Mouse (Mus musculus): ENCODE measurements around the gene Tkt. TPM values are rescaled to one million over a fixed set of nuclear protein-coding genes. Genes with fewer than 3 reads are reported as not detected.

Tkt gene
- polyA plus RNA-seq, 1 experiment, result 219 TPM

DNA sequence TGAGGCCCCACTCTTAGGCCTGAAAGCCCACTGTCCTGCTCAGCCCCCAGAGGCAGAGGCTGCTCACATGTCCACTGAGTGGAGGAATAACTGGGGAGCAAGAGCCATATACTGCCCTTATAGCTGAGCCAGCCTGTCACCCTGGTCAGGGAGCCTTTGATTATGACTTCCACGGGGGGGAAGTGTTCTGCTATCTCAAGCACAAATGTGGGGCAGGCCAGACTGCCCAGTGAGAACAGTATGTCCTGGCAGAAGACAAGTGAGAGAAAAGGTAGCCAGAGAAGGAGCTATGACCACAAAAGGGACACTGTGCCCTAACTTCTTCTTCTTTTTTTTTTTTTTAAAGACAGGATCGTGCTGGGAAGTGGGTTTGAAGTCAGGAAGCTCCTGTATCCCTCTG is 49.0 kb downstream of the Tkt start:
- no peak overlapping the region for H3K27ac ChIP-seq (ENCODE audit: insufficient read depth, low read depth, low read length)
- WGBS, result 73% methylated on average over 2 of the region's 2 CpGs
- no peak overlapping the region for H3K4me3 ChIP-seq (ENCODE audit: insufficient read depth, low read depth, low read length)
- peaks cover 13% of the 10 kb centered on the region for H3K4me1 ChIP-seq (ENCODE audit: control insufficient read depth, insufficient read depth, low read length)
- no peak for TF ChIP-seq CTCF (IDR thresholded peaks at IDR 0.05; ENCODE audit: insufficient read depth, low read depth, low read length)
- no peak for TF ChIP-seq POLR2A (IDR thresholded peaks at IDR 0.05; ENCODE audit: insufficient read depth, low read depth, low read length)

- TF ChIP-seq CTCF (IDR thresholded peaks at IDR 0.05; ENCODE audit: insufficient read depth, low read depth, low read length) (no peak), POLR2A (IDR thresholded peaks at IDR 0.05; ENCODE audit: insufficient read depth, low read depth, low read length) (no peak)
- Histone ChIP-seq H3K4me3 (ENCODE audit: insufficient read depth, low read depth, low read length) (no peak overlapping the region), H3K27ac (ENCODE audit: insufficient read depth, low read depth, low read length) (no peak overlapping the region), H3K4me1 (ENCODE audit: control insufficient read depth, insufficient read depth, low read length) (no peaks in the 10 kb centered on the region; the same call in 1 of the 2 replicates)
- 85% methylated on average over 5 of the region's 5 CpGs for WGBS
Measured at GRCm38 (mm10) chr14:30606817-30607216, 58.7 kb downstream of the Tkt start.

DNA sequence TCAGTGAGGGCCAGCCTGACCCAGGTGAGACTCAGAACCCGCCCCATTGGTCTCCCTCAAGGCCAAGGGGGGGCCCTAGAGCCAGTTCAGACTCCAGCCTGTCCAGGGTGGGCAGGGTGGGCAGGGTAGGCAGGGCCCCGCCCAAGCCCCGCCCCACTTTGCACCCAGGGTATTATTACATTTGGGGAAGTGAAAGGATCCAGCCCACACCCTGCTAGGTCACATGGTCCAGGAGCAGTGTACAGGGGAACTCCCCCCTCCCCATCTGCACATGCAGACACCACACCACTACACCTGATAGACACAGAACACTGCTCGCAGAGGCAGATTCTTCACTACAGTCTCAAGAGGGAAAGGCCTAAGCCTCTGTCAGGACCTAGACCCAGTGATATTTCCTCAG is 59.5 kb downstream of the Tkt start:
- Histone ChIP-seq H3K27ac (ENCODE audit: insufficient read depth, low read depth, low read length) (no peak overlapping the region), H3K4me1 (ENCODE audit: control insufficient read depth, insufficient read depth, low read length) (no peaks in the 10 kb centered on the region; the same call in none of the 2 replicates), H3K4me3 (ENCODE audit: insufficient read depth, low read depth, low read length) (no peak overlapping the region)
- WGBS, result 80% methylated on average over 4 of the region's 4 CpGs
- TF ChIP-seq POLR2A (IDR thresholded peaks at IDR 0.05; ENCODE audit: insufficient read depth, low read depth, low read length) (no peak), CTCF (IDR thresholded peaks at IDR 0.05; ENCODE audit: insufficient read depth, low read depth, low read length) (no peak)

GRCm38 (mm10) chr14:30608176-30608575 is 60.0 kb downstream of the Tkt start:
- no peak overlapping the region for H3K27ac ChIP-seq (ENCODE audit: insufficient read depth, low read depth, low read length)
- 85% methylated on average over 6 of the region's 6 CpGs for WGBS
- no peaks in the 10 kb centered on the region; the same call in none of the 2 replicates for H3K4me1 ChIP-seq (ENCODE audit: control insufficient read depth, insufficient read depth, low read length)
- H3K4me3 ChIP-seq (ENCODE audit: insufficient read depth, low read depth, low read length), result no peak overlapping the region
- TF ChIP-seq CTCF (IDR thresholded peaks at IDR 0.05; ENCODE audit: insufficient read depth, low read depth, low read length) (no peak), POLR2A (IDR thresholded peaks at IDR 0.05; ENCODE audit: insufficient read depth, low read depth, low read length) (no peak)

DNA sequence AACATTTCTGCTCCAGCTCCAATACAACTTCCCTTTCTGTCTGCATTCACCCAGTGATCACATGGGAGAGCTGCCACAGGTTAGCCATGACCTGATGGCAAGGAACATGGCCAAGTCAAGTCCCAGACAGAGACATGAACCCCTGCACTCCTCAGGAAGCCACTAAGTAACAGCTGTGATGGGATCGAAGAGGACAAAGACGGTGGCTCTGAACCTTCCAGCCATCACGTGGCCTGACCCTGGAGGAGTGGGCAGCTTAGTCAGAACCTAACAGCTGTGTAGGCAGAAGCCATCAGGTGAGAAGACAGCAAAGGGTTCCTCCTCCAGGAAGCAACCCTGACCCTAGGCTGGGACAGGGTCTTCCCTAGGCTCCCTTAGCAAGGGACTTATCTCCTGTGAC is 61.3 kb downstream of the Tkt start:
- no peaks in the 10 kb centered on the region; the same call in none of the 2 replicates for H3K4me1 ChIP-seq (ENCODE audit: control insufficient read depth, insufficient read depth, low read length)
- no peak overlapping the region for H3K27ac ChIP-seq (ENCODE audit: insufficient read depth, low read depth, low read length)
- no peak for TF ChIP-seq CTCF (IDR thresholded peaks at IDR 0.05; ENCODE audit: insufficient read depth, low read depth, low read length)
- no peak for TF ChIP-seq POLR2A (IDR thresholded peaks at IDR 0.05; ENCODE audit: insufficient read depth, low read depth, low read length)
- no peak overlapping the region for H3K4me3 ChIP-seq (ENCODE audit: insufficient read depth, low read depth, low read length)
- WGBS, result 100% methylated on average over 3 of the region's 3 CpGs

DNA sequence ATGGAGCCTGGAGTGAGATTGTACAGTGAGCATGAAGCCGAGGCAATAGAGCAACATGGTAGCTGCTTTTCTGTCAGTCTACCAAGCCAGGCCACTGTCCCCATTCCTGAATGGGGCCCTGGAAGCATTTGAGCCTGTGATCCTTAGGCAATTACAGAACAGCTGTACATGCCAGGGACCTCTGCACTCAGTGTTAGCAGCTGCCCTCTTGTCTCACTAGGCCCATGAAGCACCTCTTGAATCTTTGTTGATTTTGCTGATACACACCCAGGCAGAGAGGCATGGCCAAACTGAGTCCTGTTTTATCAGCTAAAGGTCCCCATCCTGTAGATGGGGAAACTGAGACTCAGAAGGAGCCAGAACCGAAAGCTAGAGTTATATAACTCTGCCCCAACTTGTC is 62.1 kb downstream of the Tkt start:
- TF ChIP-seq CTCF (IDR thresholded peaks at IDR 0.05; ENCODE audit: insufficient read depth, low read depth, low read length) (no peak), POLR2A (IDR thresholded peaks at IDR 0.05; ENCODE audit: insufficient read depth, low read depth, low read length) (no peak)
- Histone ChIP-seq H3K4me3 (ENCODE audit: insufficient read depth, low read depth, low read length) (no peak overlapping the region), H3K27ac (ENCODE audit: insufficient read depth, low read depth, low read length) (no peak overlapping the region), H3K4me1 (ENCODE audit: control insufficient read depth, insufficient read depth, low read length) (no peaks in the 10 kb centered on the region; the same call in none of the 2 replicates)
- 90% methylated on average over 2 of the region's 2 CpGs for WGBS

- 89% methylated on average over 3 of the region's 3 CpGs for WGBS
- Histone ChIP-seq H3K4me1 (ENCODE audit: control insufficient read depth, insufficient read depth, low read length) (no peaks in the 10 kb centered on the region; the same call in none of the 2 replicates), H3K4me3 (ENCODE audit: insufficient read depth, low read depth, low read length) (no peak overlapping the region), H3K27ac (ENCODE audit: insufficient read depth, low read depth, low read length) (no peak overlapping the region)
- no peak for TF ChIP-seq POLR2A (IDR thresholded peaks at IDR 0.05; ENCODE audit: insufficient read depth, low read depth, low read length)
- TF ChIP-seq CTCF (IDR thresholded peaks at IDR 0.05; ENCODE audit: insufficient read depth, low read depth, low read length), result no peak
Measured at GRCm38 (mm10) chr14:30610940-30611339, 62.8 kb downstream of the Tkt start.

DNA sequence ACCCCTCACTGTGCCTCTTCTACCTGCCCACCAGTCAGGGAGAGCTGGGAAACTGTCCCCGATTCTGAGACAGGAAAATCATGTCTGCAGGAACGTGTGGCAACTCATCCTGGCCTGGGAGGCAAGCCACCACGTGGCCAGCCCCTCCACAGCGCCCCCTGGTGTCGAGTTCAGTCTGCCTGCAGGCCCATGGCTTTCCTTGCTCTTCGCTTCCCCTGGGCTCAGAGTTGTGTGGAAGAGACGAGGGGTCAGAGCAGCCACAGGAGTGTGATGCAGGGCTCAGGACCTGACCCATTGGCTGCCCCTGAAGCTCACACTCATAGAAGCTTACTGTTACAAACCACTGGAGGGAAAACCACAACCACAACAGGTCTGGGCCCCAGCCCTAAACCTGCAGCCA is 64.4 kb downstream of the Tkt start:
- Histone ChIP-seq H3K4me1 (ENCODE audit: control insufficient read depth, insufficient read depth, low read length) (no peaks in the 10 kb centered on the region; the same call in 1 of the 2 replicates), H3K4me3 (ENCODE audit: insufficient read depth, low read depth, low read length) (no peak overlapping the region), H3K27ac (ENCODE audit: insufficient read depth, low read depth, low read length) (no peak overlapping the region)
- WGBS, result 31% methylated on average over 7 of the region's 7 CpGs
- TF ChIP-seq POLR2A (IDR thresholded peaks at IDR 0.05; ENCODE audit: insufficient read depth, low read depth, low read length) (no peak), CTCF (IDR thresholded peaks at IDR 0.05; ENCODE audit: insufficient read depth, low read depth, low read length) (peak; percentile 40; the same call in 1 of the 2 replicates)

- TF ChIP-seq POLR2A (IDR thresholded peaks at IDR 0.05; ENCODE audit: insufficient read depth, low read depth, low read length) (no peak), CTCF (IDR thresholded peaks at IDR 0.05; ENCODE audit: insufficient read depth, low read depth, low read length) (no peak)
- no peaks in the 10 kb centered on the region; the same call in 1 of the 2 replicates for H3K4me1 ChIP-seq (ENCODE audit: control insufficient read depth, insufficient read depth, low read length)
- H3K4me3 ChIP-seq (ENCODE audit: insufficient read depth, low read depth, low read length), result no peak overlapping the region
- no peak overlapping the region for H3K27ac ChIP-seq (ENCODE audit: insufficient read depth, low read depth, low read length)
- WGBS, result 89% methylated on average over 2 of the region's 2 CpGs
Measured at GRCm38 (mm10) chr14:30612962-30613715, 65.0 kb downstream of the Tkt start.

Measured in olfactory bulb, adult 2 months (tissue).